Mouse (Mus musculus) heart, embryonic 12.5 days (tissue): ENCODE data around the gene Dnmt3c. TPM values are rescaled to one million over a fixed set of nuclear protein-coding genes. Genes with fewer than 3 reads are reported as not detected.
"Not testable (repeated sequence)": the region's sequence is repeated elsewhere in the genome, so short reads cannot be mapped to it uniquely, and the experiment has no call there.

Experiments
- ATAC-seq: fragments of 200-750 bp; cut with Nextera tagmentation; 2 replicates; pipeline ENCODE4 v1.8.0; 2017; ENCODE audit warnings: moderate TSS enrichment, moderate library complexity; ENCODE audit not compliant: insufficient number of reproducible peaks, low FRiP score
- H3K27ac ChIP-seq: fragments of 300-500 bp; sonication (generic); 2 replicates; pipeline ENCODE4 v1.5.1; 2016; ENCODE audit warnings: mild to moderate bottlenecking, moderate library complexity; ENCODE audit not compliant: poor library complexity, severe bottlenecking
- H3K27me3 ChIP-seq: fragments of 300-500 bp; sonication (generic); replicated peaks from 2 replicates; pipeline ENCODE4 v1.6.1; 2016; ENCODE audit warnings: mild to moderate bottlenecking, moderate library complexity
- H3K36me3 ChIP-seq: fragments of 300-500 bp; sonication (generic); 2 replicates; pipeline ENCODE4 v1.6.1; 2016; ENCODE audit warnings: mild to moderate bottlenecking, moderate library complexity
- H3K4me1 ChIP-seq: fragments of 300-500 bp; sonication (generic); replicated peaks from 2 replicates; pipeline ENCODE4 v1.6.1; 2016; ENCODE audit warnings: mild to moderate bottlenecking
- H3K4me2 ChIP-seq: fragments of 300-500 bp; sonication (generic); 2 replicates; pipeline ENCODE4 v1.6.1; 2016; ENCODE audit warnings: mild to moderate bottlenecking, moderate library complexity
- H3K4me3 ChIP-seq: fragments of 300-500 bp; sonication (generic); 2 replicates; pipeline ENCODE4 v1.5.1; 2016; ENCODE audit warnings: mild to moderate bottlenecking
- H3K9ac ChIP-seq: fragments of 300-500 bp; sonication (generic); 2 replicates; pipeline ENCODE4 v1.6.1; 2016; ENCODE audit warnings: mild to moderate bottlenecking, moderate library complexity
- H3K9me3 ChIP-seq: fragments of 300-500 bp; sonication (generic); replicated peaks from 2 replicates; pipeline ENCODE4 v1.6.1; 2016; ENCODE audit warnings: mild to moderate bottlenecking, moderate library complexity
- WGBS: fragments of 180-500 bp; shearing (Covaris S2); methylation state at CpG from one replicate; pipeline ENCODE4 v1.1.7; 2016; 5-methylcytosine and 5-hydroxymethylcytosine counted together
- polyA plus RNA-seq: library from polyadenylated mRNA; unstranded; fragments of >200 nt; fragmentation: Nextera tagmentation; extraction: Ambion mirVana; gene quantifications from 2 replicates; pipeline ENCODE4 v1.2.1, GENCODE M21; 2016

Dnmt3c gene
- 0.12 TPM in 1 of 2 replicates, not detected in the other for polyA plus RNA-seq

- H3K4me3 ChIP-seq = no peak within 1 kb of the TSS
- ATAC-seq = no peak
- no peaks in the 10 kb centered on the region; the same call in 1 of the 2 replicates for H3K27me3 ChIP-seq
- H3K4me1 ChIP-seq = no peaks in the 10 kb centered on the region
- no peak within 1 kb of the TSS for H3K9ac ChIP-seq
- H3K4me2 ChIP-seq = no peak within 1 kb of the TSS
- no peak within 1 kb of the TSS for H3K27ac ChIP-seq
- H3K9me3 ChIP-seq = no peaks in the 10 kb centered on the region
- H3K36me3 ChIP-seq = no peaks in the 10 kb centered on the region
Observed at GRCm38 (mm10) chr2:153696352-153696751, at the start of gene Dnmt3c. Gene Dnmt3c, plus strand, starts transcription at chr2:153696652.

DNA sequence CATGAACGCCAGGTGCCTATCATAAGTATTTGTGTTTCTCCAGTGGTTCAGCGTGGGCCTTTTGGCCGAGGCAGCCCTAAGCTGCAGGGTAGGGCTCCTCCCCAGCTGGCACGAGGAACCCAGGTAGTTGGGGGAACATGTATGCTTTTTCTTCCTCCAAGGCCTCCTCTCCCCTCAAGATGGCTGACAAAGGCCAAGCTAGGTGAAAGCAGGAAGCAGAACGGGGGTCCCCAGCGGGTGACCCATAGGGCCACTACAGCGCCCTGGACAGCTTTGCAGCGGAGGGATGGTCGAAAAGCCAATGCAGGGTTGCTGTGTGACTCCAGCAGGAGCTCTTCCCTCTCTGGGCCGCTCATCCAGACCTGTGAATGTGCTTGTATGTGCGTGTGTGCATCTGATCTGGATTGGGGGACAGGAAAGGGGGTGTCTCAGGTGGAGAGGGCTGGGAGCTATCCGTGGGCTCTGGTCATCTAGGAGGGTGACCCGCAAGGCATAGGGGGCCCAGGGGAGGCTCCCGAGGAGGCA lies 47.6 kb upstream of the Dnmt3c start:
- WGBS = 21% methylated on average over 14 of the region's 14 CpGs
- Histone ChIP-seq H3K36me3 (no peaks in the 10 kb centered on the region), H3K4me3 (peak overlapping the region; percentile 81), H3K27ac (no peak overlapping the region), H3K4me1 (peaks cover 26% of the 10 kb centered on the region), H3K4me2 (peak overlapping the region; percentile 93), H3K9me3 (no peaks in the 10 kb centered on the region), H3K9ac (peak overlapping the region; percentile 85), H3K27me3 (0 out of 2 replicates have a peak, but pooled peaks cover 4% of the 10 kb centered on the region)
- ATAC-seq = 0 out of 2 replicates have a peak, but pooled peaks have one; percentile 16

DNA sequence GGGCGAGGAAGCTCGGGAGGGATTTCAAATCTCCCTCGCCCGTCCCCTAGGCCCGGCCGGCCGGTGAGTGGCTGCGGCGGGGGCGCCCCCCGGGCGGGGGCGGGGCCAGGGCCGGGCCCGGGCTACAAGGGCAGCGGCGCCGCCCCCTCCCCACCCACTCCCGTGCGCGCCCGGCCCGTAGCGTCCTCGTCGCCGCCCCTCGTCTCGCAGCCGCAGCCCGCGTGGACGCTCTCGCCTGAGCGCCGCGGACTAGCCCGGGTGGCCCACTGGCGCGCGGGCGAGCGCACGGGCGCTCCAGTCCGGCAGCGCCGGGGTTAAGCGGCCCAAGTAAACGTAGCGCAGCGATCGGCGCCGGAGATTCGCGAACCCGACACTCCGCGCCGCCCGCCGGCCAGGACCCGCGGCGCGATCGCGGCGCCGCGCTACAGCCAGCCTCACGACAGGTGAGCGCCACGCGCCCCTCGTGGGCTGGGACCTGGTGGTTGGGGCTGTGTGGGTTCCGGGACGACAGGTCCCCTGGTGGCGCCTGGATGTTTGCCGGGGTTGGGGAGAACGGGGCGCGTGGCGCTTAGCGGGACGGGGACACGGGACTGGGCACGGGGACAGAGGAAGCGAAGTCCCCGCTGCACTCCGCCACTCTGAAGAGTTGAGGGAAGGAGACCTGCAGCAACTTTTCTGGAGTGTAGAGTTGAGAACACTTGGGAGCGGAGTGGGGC lies 47.0 kb upstream of the Dnmt3c start, which contains the start of gene Dnmt3b:
Gene Dnmt3b (plus strand): TSS at position 153 of the 716 bp plus-strand sequence.
- under 1% methylated on average over 88 of the region's 93 CpGs for WGBS
- peak within 1 kb of the TSS; percentile 85 for H3K9ac ChIP-seq
- no peaks in the 10 kb centered on the region for H3K9me3 ChIP-seq
- no peak within 1 kb of the TSS for H3K27ac ChIP-seq
- ATAC-seq = peak; percentile 79
- peak within 1 kb of the TSS; percentile 81 for H3K4me3 ChIP-seq
- H3K27me3 ChIP-seq = 0 out of 2 replicates have a peak, but pooled peaks cover 4% of the 10 kb centered on the region
- peaks cover 26% of the 10 kb centered on the region for H3K4me1 ChIP-seq
- H3K36me3 ChIP-seq = no peaks in the 10 kb centered on the region
- peak within 1 kb of the TSS; percentile 93 for H3K4me2 ChIP-seq

DNA sequence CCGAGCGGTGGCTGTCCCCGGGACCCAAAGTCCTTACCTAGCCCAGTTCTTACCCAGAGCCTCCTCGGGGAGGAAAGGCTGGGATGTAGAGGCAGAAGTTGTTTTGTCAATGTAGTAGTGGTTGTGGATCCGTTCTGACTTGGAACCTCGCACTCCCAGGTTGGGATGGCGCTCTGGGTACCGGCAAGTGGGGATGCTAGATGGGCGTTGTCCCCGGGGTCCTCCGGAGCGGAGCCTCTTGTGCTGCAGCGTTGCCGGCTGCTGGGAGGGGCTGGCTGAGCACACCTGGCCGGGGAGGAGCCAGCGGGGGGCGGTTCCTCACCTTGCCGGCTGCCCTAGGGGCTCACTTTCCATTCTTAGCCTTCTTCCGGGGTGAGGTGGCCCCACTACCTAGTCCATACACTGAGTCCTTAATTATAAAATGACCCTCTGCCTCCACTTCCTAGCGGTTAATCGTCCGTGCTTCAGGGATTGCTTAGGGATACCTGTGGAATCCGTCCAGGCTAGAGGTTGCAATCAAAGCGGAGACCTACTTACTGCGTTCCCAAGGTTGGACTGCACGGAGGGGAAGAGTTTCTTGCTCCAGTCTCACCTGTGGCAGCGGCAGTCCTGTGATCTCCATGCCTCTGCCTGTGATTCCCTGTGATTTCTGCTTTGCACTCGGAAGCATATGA lies 46.3 kb upstream of the Dnmt3c start:
- Histone ChIP-seq H3K9ac (peak overlapping the region; percentile 85), H3K9me3 (no peaks in the 10 kb centered on the region), H3K36me3 (no peaks in the 10 kb centered on the region), H3K27me3 (0 out of 2 replicates have a peak, but pooled peaks cover 4% of the 10 kb centered on the region), H3K4me3 (peak overlapping the region; percentile 81), H3K27ac (no peak overlapping the region), H3K4me1 (peaks cover 26% of the 10 kb centered on the region), H3K4me2 (peak overlapping the region; percentile 93)
- ATAC-seq = 0 out of 2 replicates have a peak, but pooled peaks have one; percentile 5
- 4% methylated on average over 28 of the region's 28 CpGs for WGBS

GRCm38 (mm10) chr2:153651681-153652080 lies 44.8 kb upstream of the Dnmt3c start:
- Histone ChIP-seq H3K4me1 (peaks cover 26% of the 10 kb centered on the region), H3K27ac (no peak overlapping the region), H3K4me2 (no peak overlapping the region), H3K27me3 (0 out of 2 replicates have a peak, but pooled peaks cover 4% of the 10 kb centered on the region), H3K36me3 (no peaks in the 10 kb centered on the region), H3K9ac (no peak overlapping the region), H3K9me3 (no peaks in the 10 kb centered on the region), H3K4me3 (no peak overlapping the region)
- no peak for ATAC-seq
- WGBS = 31% methylated on average over 3 of the region's 3 CpGs

GRCm38 (mm10) chr2:153657659-153658058 lies 38.8 kb upstream of the Dnmt3c start:
- H3K27ac ChIP-seq, H3K9ac ChIP-seq, H3K4me1 ChIP-seq, H3K4me3 ChIP-seq, H3K4me2 ChIP-seq, H3K27me3 ChIP-seq, ATAC-seq, H3K9me3 ChIP-seq: not testable (repeated sequence)
- H3K36me3 ChIP-seq = peaks cover 10% of the 10 kb centered on the region; the same call in 1 of the 2 replicates
- 85% methylated on average over 8 of the region's 8 CpGs for WGBS

DNA sequence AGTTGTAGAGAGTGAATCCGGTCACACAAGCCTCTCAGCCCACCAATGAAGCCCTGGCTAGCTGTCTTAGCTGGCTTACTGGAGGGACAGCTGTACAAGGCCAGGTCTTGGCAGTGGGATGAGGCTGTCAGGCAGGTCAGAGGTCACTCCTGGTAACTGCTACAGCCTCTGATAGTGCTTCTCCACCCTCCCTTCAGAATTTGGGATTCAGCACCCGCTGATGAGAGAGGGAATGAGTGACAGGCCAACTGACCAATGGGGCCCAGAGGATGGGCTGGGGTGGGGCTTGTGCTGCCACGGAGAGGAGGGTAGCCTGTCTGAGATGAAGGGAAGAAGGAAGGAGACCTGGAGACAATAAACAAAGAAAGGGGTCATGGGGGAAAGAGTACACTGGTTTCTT lies 35.8 kb upstream of the Dnmt3c start:
- Histone ChIP-seq H3K36me3 (peaks cover 23% of the 10 kb centered on the region), H3K4me1 (no peaks in the 10 kb centered on the region), H3K27ac (no peak overlapping the region), H3K4me2 (no peak overlapping the region), H3K4me3 (no peak overlapping the region), H3K27me3 (no peaks in the 10 kb centered on the region), H3K9me3 (no peaks in the 10 kb centered on the region), H3K9ac (no peak overlapping the region)
- no peak for ATAC-seq
- WGBS = 36% methylated on average over 3 of the region's 3 CpGs

- no peak overlapping the region for H3K27ac ChIP-seq
- H3K36me3 ChIP-seq = peaks cover 31% of the 10 kb centered on the region
- no peak overlapping the region for H3K4me2 ChIP-seq
- no peak overlapping the region for H3K9ac ChIP-seq
- H3K4me3 ChIP-seq = no peak overlapping the region
- 78% methylated on average over 7 of the region's 7 CpGs for WGBS
- no peaks in the 10 kb centered on the region for H3K27me3 ChIP-seq
- H3K9me3 ChIP-seq = no peaks in the 10 kb centered on the region
- no peak for ATAC-seq
- 0 out of 2 replicates have a peak, but pooled peaks cover 4% of the 10 kb centered on the region for H3K4me1 ChIP-seq
Observed at GRCm38 (mm10) chr2:153665401-153665800, 31.1 kb upstream of the Dnmt3c start.

GRCm38 (mm10) chr2:153668754-153669376 lies 27.6 kb upstream of the Dnmt3c start:
- no peaks in the 10 kb centered on the region for H3K9me3 ChIP-seq
- H3K4me2 ChIP-seq = no peak overlapping the region
- 62% methylated on average over 7 of the region's 7 CpGs for WGBS
- no peaks in the 10 kb centered on the region for H3K27me3 ChIP-seq
- H3K36me3 ChIP-seq = peaks cover 16% of the 10 kb centered on the region
- H3K4me3 ChIP-seq = no peak overlapping the region
- H3K4me1 ChIP-seq = 0 out of 2 replicates have a peak, but pooled peaks cover 4% of the 10 kb centered on the region
- no peak overlapping the region for H3K27ac ChIP-seq
- no peak for ATAC-seq
- H3K9ac ChIP-seq = no peak overlapping the region

- peaks cover 20% of the 10 kb centered on the region for H3K36me3 ChIP-seq
- 63% methylated on average over 5 of the region's 5 CpGs for WGBS
Observed at GRCm38 (mm10) chr2:153670111-153670510, 26.3 kb upstream of the Dnmt3c start.

More at GRCm38 (mm10) chr2:153670111-153670510, 26.3 kb upstream of the Dnmt3c start:
- H3K4me2 ChIP-seq = no peak overlapping the region
- H3K27ac ChIP-seq = no peak overlapping the region
- no peaks in the 10 kb centered on the region for H3K9me3 ChIP-seq
- H3K27me3 ChIP-seq = no peaks in the 10 kb centered on the region
- H3K4me1 ChIP-seq = 0 out of 2 replicates have a peak, but pooled peaks cover 4% of the 10 kb centered on the region
- no peak overlapping the region for H3K4me3 ChIP-seq
- ATAC-seq = no peak
- H3K9ac ChIP-seq = no peak overlapping the region
